Mouse (Mus musculus) forebrain, embryonic 10.5 days (tissue): ENCODE measurements around the gene Stum. TPM values are rescaled to one million over a fixed set of nuclear protein-coding genes. Genes with fewer than 3 reads are reported as not detected.

Experiments
- DNase-seq: peaks from one replicate; pipeline ENCODE4 v3.0.0-alpha.2; 2017; ENCODE audit warnings: low spot score; ENCODE audit errors: extremely low spot score
- H3K27ac ChIP-seq: fragments of 300-500 bp; sonication (generic); 2 replicates; pipeline ENCODE4 v1.5.1; 2016; ENCODE audit warnings: mild to moderate bottlenecking
- H3K27me3 ChIP-seq: fragments of 300-500 bp; sonication (generic); 2 replicates; pipeline ENCODE4 v1.6.1; 2016; ENCODE audit warnings: mild to moderate bottlenecking; ENCODE audit not compliant: poor library complexity, severe bottlenecking
- H3K36me3 ChIP-seq: fragments of 300-500 bp; sonication (generic); replicated peaks from 2 replicates; pipeline ENCODE4 v1.6.1; 2016; ENCODE audit warnings: mild to moderate bottlenecking, moderate library complexity
- H3K4me1 ChIP-seq: fragments of 300-500 bp; sonication (generic); 2 replicates; pipeline ENCODE4 v1.6.1; 2016
- H3K4me3 ChIP-seq: fragments of 300-500 bp; sonication (generic); 2 replicates; pipeline ENCODE4 v1.5.1; 2016; ENCODE audit warnings: mild to moderate bottlenecking, moderate library complexity
- H3K9me3 ChIP-seq: fragments of 300-500 bp; sonication (generic); 2 replicates; pipeline ENCODE4 v1.6.1; 2016; ENCODE audit warnings: mild to moderate bottlenecking, moderate library complexity
- WGBS: fragments of 180-500 bp; shearing (Covaris S2); methylation state at CpG from one replicate; pipeline ENCODE4 v1.1.7; 2016; 5-methylcytosine and 5-hydroxymethylcytosine counted together
- polyA plus RNA-seq: library from polyadenylated mRNA; unstranded; fragments of >200 nt; fragmentation: Nextera tagmentation; extraction: Ambion mirVana; gene quantifications from 2 replicates; pipeline ENCODE4 v1.2.1, GENCODE M21; 2016

The Stum gene
- polyA plus RNA-seq, 1 experiment from 2014 or later, result 3.8 TPM

- H3K27ac ChIP-seq, result peak overlapping the region; percentile 77
- H3K4me1 ChIP-seq, result peaks cover 52% of the 10 kb centered on the region
- H3K36me3 ChIP-seq, result no peaks in the 10 kb centered on the region
- 87% methylated on average over 18 of the region's 18 CpGs for WGBS
- no peak for DNase-seq
- no peaks in the 10 kb centered on the region for H3K27me3 ChIP-seq
- H3K4me3 ChIP-seq, result peak overlapping the region; percentile 42; the same call in 1 of the 2 replicates
- H3K9me3 ChIP-seq, result no peaks in the 10 kb centered on the region
These were observed 75.3 kb downstream of the Stum start for GRCm38 (mm10) chr1:180407727-180408719.

GRCm38 (mm10) chr1:180407171-180407671, 76.1 kb downstream of the Stum start:
- Histone ChIP-seq H3K27me3 (no peaks in the 10 kb centered on the region), H3K9me3 (no peaks in the 10 kb centered on the region), H3K4me3 (peak overlapping the region; percentile 42), H3K27ac (peak overlapping the region; percentile 77), H3K36me3 (no peaks in the 10 kb centered on the region), H3K4me1 (peaks cover 52% of the 10 kb centered on the region)
- 8% methylated on average over 16 of the region's 16 CpGs for WGBS
- peak; percentile 84 for DNase-seq

- H3K4me1 ChIP-seq, result peaks cover 52% of the 10 kb centered on the region
- DNase-seq, result no peak
- WGBS, result 82% methylated on average over 11 of the region's 11 CpGs
- H3K27ac ChIP-seq, result no peak overlapping the region
- H3K4me3 ChIP-seq, result no peak overlapping the region
- H3K36me3 ChIP-seq, result no peaks in the 10 kb centered on the region
- no peaks in the 10 kb centered on the region for H3K9me3 ChIP-seq
- H3K27me3 ChIP-seq, result no peaks in the 10 kb centered on the region
These were observed 76.8 kb downstream of the Stum start for GRCm38 (mm10) chr1:180406336-180407035.

- Histone ChIP-seq H3K27ac (0 out of 2 replicates have a peak overlapping the region, but pooled peaks have one; percentile 20), H3K4me3 (no peak overlapping the region), H3K4me1 (peaks cover 52% of the 10 kb centered on the region), H3K9me3 (no peaks in the 10 kb centered on the region), H3K36me3 (no peaks in the 10 kb centered on the region), H3K27me3 (no peaks in the 10 kb centered on the region)
- 83% methylated on average over 9 of the region's 9 CpGs for WGBS
- no peak for DNase-seq
These were observed 77.5 kb downstream of the Stum start for GRCm38 (mm10) chr1:180405576-180406335.

- Histone ChIP-seq H3K36me3 (no peaks in the 10 kb centered on the region), H3K4me1 (peaks cover 49% of the 10 kb centered on the region), H3K4me3 (no peak overlapping the region), H3K27me3 (no peaks in the 10 kb centered on the region), H3K9me3 (no peaks in the 10 kb centered on the region), H3K27ac (0 out of 2 replicates have a peak overlapping the region, but pooled peaks have one; percentile 54)
- whole genome bisulfite sequencing, result 91% methylated on average over 3 of the region's 3 CpGs
- DNase-seq, result no peak
These were observed 78.6 kb downstream of the Stum start for GRCm38 (mm10) chr1:180404706-180405105.

GRCm38 (mm10) chr1:180403694-180404606, 79.4 kb downstream of the Stum start:
- no peak for DNase-seq
- H3K9me3 ChIP-seq, result no peaks in the 10 kb centered on the region
- no peak overlapping the region for H3K4me3 ChIP-seq
- H3K27me3 ChIP-seq, result no peaks in the 10 kb centered on the region
- H3K4me1 ChIP-seq, result peaks cover 41% of the 10 kb centered on the region
- 83% methylated on average over 32 of the region's 32 CpGs for WGBS
- H3K36me3 ChIP-seq, result no peaks in the 10 kb centered on the region
- H3K27ac ChIP-seq, result peak overlapping the region; percentile 54; the same call in 1 of the 2 replicates

- DNase-seq, result no peak
- Histone ChIP-seq H3K36me3 (no peaks in the 10 kb centered on the region), H3K4me3 (no peak overlapping the region), H3K9me3 (no peaks in the 10 kb centered on the region), H3K27me3 (no peaks in the 10 kb centered on the region), H3K4me1 (peaks cover 36% of the 10 kb centered on the region), H3K27ac (no peak overlapping the region)
- WGBS, result 94% methylated on average over 8 of the region's 8 CpGs
These were observed 80.0 kb downstream of the Stum start for GRCm38 (mm10) chr1:180403357-180403693.

GRCm38 (mm10) chr1:180402481-180403081, 80.7 kb downstream of the Stum start:
- Histone ChIP-seq H3K36me3 (no peaks in the 10 kb centered on the region), H3K4me1 (peaks cover 33% of the 10 kb centered on the region)

GRCm38 (mm10) chr1:180401725-180402124, 81.6 kb downstream of the Stum start:
- H3K4me3 ChIP-seq, result no peak overlapping the region
- WGBS, result 93% methylated on average over 6 of the region's 6 CpGs

More at GRCm38 (mm10) chr1:180402481-180403081, 80.7 kb downstream of the Stum start:
- Histone ChIP-seq H3K9me3 (no peaks in the 10 kb centered on the region), H3K27me3 (no peaks in the 10 kb centered on the region), H3K27ac (0 out of 2 replicates have a peak overlapping the region, but pooled peaks have one; percentile 2), H3K4me3 (no peak overlapping the region)
- DNase-seq, result no peak
- 88% methylated on average over 11 of the region's 11 CpGs for WGBS

GRCm38 (mm10) chr1:180400691-180401455, 82.4 kb downstream of the Stum start:
- H3K9me3 ChIP-seq, result no peaks in the 10 kb centered on the region
- H3K27ac ChIP-seq, result no peak overlapping the region
- no peaks in the 10 kb centered on the region for H3K36me3 ChIP-seq
- no peak overlapping the region for H3K4me3 ChIP-seq
- H3K27me3 ChIP-seq, result no peaks in the 10 kb centered on the region
- H3K4me1 ChIP-seq, result peaks cover 16% of the 10 kb centered on the region
- 83% methylated on average over 4 of the region's 4 CpGs for WGBS
- DNase-seq, result no peak

More at GRCm38 (mm10) chr1:180401725-180402124, 81.6 kb downstream of the Stum start:
- no peak overlapping the region for H3K27ac ChIP-seq
- peaks cover 24% of the 10 kb centered on the region for H3K4me1 ChIP-seq
- no peak for DNase-seq
- H3K27me3 ChIP-seq, result no peaks in the 10 kb centered on the region
- no peaks in the 10 kb centered on the region for H3K36me3 ChIP-seq
- H3K9me3 ChIP-seq, result no peaks in the 10 kb centered on the region
